Mouse (Mus musculus): ENCODE measurements around the gene Mical1. TPM values are rescaled to one million over a fixed set of nuclear protein-coding genes. Genes with fewer than 3 reads are reported as not detected.
A peak's percentile ranks its signal among the peaks of the same experiment; 100 is the strongest.

The Mical1 gene
- polyA plus RNA-seq, 1 experiment = 34.2 TPM

DNA sequence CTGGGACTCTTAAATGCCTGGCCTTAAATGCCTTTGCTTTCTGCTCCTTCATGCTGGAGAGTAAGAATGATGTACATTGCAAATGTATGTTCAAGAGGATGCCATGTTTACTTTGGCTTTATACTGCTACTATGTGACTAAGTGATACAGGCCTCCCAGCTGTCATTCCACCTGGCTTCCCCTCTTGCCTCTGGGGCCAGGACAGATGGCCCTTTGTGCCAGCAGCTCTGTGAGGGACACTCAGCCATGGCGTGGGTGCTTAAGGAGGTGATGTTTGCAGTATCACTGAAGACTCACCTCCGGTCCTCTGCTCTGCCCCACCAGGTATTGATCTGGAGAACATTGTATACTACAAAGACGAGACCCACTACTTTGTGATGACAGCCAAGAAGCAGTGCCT is 3.8 kb downstream of the Mical1 start:
- DNase-seq (ENCODE audit: low read depth) = no peak
- TF ChIP-seq CTCF (IDR thresholded peaks at IDR 0.05; ENCODE audit: borderline replicate concordance, extremely low read depth, insufficient read depth, insufficient read length) (no peak), POLR2A (IDR thresholded peaks at IDR 0.05; ENCODE audit: borderline replicate concordance, extremely low read depth, insufficient read depth, insufficient read length, poor library complexity, severe bottlenecking) (no peak)

- no peak for TF ChIP-seq CTCF (IDR thresholded peaks at IDR 0.05; ENCODE audit: borderline replicate concordance, extremely low read depth, insufficient read depth, insufficient read length)
- no peak for TF ChIP-seq POLR2A (IDR thresholded peaks at IDR 0.05; ENCODE audit: borderline replicate concordance, extremely low read depth, insufficient read depth, insufficient read length, poor library complexity, severe bottlenecking)
Observed at GRCm38 (mm10) chr10:41480938-41481880, 5.1 kb downstream of the Mical1 start.

DNA sequence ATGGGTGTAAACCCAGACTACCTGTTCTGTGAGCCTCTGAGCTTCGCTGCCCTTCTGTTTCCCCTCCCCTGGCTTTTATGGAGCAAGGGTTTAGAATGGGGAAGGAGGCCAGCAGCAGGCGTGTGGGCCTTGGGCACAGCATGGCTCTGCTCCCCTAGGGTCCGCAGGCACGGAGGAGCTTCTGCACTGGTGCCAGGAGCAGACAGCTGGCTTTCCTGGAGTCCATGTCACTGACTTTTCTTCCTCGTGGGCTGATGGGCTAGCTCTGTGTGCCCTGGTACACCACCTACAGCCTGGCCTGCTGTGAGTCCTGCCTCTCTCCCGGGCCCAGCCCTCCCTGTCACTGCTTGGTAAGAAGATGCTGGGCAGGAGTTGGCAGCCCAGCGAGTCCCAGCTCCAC is 6.3 kb downstream of the Mical1 start:
- DNase-seq (ENCODE audit: low read depth) = no peak
- TF ChIP-seq POLR2A (IDR thresholded peaks at IDR 0.05; ENCODE audit: borderline replicate concordance, extremely low read depth, insufficient read depth, insufficient read length, poor library complexity, severe bottlenecking) (no peak), CTCF (IDR thresholded peaks at IDR 0.05; ENCODE audit: borderline replicate concordance, extremely low read depth, insufficient read depth, insufficient read length) (no peak)

More at GRCm38 (mm10) chr10:41480938-41481880, 5.1 kb downstream of the Mical1 start:
- peak; percentile 41 for DNase-seq (ENCODE audit: low read depth)

DNA sequence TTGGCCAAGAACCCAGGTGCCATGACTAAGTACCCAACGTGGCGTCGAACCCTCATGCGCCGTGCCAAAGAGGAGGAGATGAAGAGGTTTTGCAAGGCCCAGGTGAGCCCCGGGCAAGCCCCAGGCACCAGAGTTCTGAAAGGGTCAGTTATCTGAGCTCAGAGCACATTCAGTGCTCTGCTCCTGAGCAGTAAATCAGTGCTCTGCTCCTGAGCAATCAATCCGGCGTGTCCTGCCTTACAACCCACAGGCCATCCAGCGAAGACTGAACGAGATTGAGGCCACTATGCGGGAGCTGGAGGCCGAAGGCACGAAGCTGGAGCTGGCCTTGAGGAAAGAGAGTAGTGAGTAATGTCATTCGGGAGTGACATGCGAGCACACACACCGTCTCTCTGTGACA is 9.7 kb downstream of the Mical1 start:
- no peak for TF ChIP-seq POLR2A (IDR thresholded peaks at IDR 0.05; ENCODE audit: borderline replicate concordance, extremely low read depth, insufficient read depth, insufficient read length, poor library complexity, severe bottlenecking)
- no peak for DNase-seq (ENCODE audit: low read depth)

GRCm38 (mm10) chr10:41486506-41487170 is 10.5 kb downstream of the Mical1 start:
- TF ChIP-seq POLR2A (IDR thresholded peaks at IDR 0.05; ENCODE audit: borderline replicate concordance, extremely low read depth, insufficient read depth, insufficient read length, poor library complexity, severe bottlenecking) (no peak), CTCF (IDR thresholded peaks at IDR 0.05; ENCODE audit: borderline replicate concordance, extremely low read depth, insufficient read depth, insufficient read length) (no peak)
- DNase-seq (ENCODE audit: low read depth) = no peak

DNA sequence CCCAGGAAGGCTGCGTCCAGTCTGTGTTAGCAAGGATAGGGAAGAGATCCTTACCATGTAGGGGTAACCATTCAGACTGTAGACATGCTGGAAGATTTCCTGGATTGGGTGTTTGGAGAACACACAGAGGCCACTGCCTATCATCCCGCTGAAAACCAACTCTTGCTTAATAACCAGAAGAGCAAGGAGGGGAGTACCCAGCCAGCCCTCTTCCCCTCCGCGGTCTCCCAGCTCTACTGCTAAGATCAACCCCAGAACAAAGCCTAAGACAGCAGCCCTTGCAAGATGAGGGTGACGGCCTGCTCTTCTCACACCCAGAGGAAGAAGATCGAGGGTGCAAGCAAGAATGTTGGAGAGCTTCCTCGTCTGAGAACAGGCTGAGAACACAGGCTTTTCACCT is 12.8 kb downstream of the Mical1 start:
- DNase-seq (ENCODE audit: low read depth) = no peak
- TF ChIP-seq POLR2A (IDR thresholded peaks at IDR 0.05; ENCODE audit: borderline replicate concordance, extremely low read depth, insufficient read depth, insufficient read length, poor library complexity, severe bottlenecking) = no peak
- no peak for TF ChIP-seq CTCF (IDR thresholded peaks at IDR 0.05; ENCODE audit: borderline replicate concordance, extremely low read depth, insufficient read depth, insufficient read length)

GRCm38 (mm10) chr10:41489294-41489693 is 13.2 kb downstream of the Mical1 start:
- TF ChIP-seq POLR2A (IDR thresholded peaks at IDR 0.05; ENCODE audit: borderline replicate concordance, extremely low read depth, insufficient read depth, insufficient read length, poor library complexity, severe bottlenecking) = no peak
- TF ChIP-seq CTCF (IDR thresholded peaks at IDR 0.05; ENCODE audit: borderline replicate concordance, extremely low read depth, insufficient read depth, insufficient read length) = no peak
- no peak for DNase-seq (ENCODE audit: low read depth)

DNA sequence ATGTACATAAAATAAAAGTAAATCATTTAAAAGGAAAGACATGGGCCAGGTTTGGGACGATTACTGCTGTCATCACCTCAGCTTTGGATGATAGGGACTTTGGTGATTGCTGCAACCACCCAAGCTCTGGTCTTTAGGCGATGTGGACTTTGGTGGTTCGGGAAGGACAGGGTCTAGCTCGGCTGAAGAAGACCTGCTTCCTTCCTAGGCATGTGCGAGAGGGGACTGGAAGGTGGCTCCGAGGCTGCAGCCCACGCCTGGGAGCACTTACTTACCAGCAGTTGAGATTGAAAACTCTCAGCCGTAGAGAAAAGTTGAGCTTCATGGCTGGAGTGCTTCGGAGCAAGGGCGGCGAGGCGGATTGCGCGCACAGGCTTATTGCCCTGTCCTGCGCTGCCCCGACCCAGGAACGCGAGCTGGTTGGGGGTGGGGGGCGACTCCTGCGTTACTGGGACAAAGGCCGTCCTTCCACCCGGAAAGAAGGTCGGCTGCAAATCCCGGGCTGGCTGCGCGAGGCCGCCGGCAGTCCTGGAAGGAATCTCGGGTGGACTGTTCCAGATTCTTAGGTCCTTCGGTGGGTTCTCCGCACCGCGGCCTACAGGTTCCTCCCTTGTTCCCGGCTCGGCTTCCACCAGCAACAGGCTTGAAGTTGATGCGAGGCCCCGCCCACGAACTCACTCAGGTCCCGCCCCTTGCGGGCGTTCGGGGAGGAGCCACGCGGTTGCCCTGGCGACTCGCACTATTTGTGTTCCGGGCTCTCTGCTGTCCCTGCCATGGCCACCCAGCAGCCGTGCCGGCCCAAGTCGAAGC is 13.8 kb downstream of the Mical1 start, which contains the start of the genes Smpd2 and Ppil6:
Gene Smpd2 (minus strand): TSS at position 662 of the 810 bp plus-strand sequence.
Gene Ppil6 (plus strand): TSS at position 732 of the 810 bp plus-strand sequence.
- DNase-seq (ENCODE audit: low read depth) = peak; percentile 97
- TF ChIP-seq CTCF (IDR thresholded peaks at IDR 0.05; ENCODE audit: borderline replicate concordance, extremely low read depth, insufficient read depth, insufficient read length) (no peak), POLR2A (IDR thresholded peaks at IDR 0.05; ENCODE audit: borderline replicate concordance, extremely low read depth, insufficient read depth, insufficient read length, poor library complexity, severe bottlenecking) (0 out of 2 replicates have a peak, but pooled peaks have one; percentile 6)

DNA sequence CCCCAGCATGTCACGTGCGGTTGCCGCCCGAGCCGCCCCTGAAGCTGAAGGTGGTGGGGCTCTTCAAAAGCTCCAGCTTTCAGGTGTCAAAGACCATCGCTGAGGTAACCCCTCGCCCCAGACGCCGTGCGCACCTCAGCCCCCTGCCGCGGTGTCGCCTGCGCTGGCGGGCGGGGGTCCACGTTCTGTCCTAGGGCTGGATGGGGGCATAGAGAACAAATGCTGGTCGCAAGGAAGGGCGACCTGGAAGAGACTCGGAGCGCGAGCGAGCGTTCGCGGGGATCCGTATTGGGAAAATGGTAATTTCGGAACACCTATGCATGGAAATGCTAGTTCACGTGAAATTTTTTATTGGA is 14.4 kb downstream of the Mical1 start:
- DNase-seq (ENCODE audit: low read depth) = no peak
- TF ChIP-seq CTCF (IDR thresholded peaks at IDR 0.05; ENCODE audit: borderline replicate concordance, extremely low read depth, insufficient read depth, insufficient read length) = no peak
- no peak for TF ChIP-seq POLR2A (IDR thresholded peaks at IDR 0.05; ENCODE audit: borderline replicate concordance, extremely low read depth, insufficient read depth, insufficient read length, poor library complexity, severe bottlenecking)

DNA sequence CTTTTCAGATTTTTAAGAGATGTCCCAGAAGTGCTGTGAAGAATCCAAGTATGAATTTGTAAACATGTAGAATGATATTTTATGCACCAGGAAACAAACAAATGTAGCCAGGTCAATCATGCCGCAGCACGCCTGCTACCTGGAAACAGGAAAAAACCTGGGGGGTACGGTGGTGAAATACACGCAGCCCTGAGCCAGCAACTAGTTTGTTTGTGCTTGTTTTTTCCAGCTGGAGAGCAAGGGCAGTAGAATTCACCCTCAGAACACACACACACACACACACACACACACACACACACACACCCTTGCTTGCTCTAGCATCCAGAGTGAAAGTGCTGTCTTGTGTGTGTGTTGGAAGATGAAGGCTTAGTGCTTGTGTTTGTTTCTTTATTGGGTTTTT is 15.0 kb downstream of the Mical1 start:
- DNase-seq (ENCODE audit: low read depth) = no peak
- TF ChIP-seq CTCF (IDR thresholded peaks at IDR 0.05; ENCODE audit: borderline replicate concordance, extremely low read depth, insufficient read depth, insufficient read length) (no peak), POLR2A (IDR thresholded peaks at IDR 0.05; ENCODE audit: borderline replicate concordance, extremely low read depth, insufficient read depth, insufficient read length, poor library complexity, severe bottlenecking) (no peak)

DNA sequence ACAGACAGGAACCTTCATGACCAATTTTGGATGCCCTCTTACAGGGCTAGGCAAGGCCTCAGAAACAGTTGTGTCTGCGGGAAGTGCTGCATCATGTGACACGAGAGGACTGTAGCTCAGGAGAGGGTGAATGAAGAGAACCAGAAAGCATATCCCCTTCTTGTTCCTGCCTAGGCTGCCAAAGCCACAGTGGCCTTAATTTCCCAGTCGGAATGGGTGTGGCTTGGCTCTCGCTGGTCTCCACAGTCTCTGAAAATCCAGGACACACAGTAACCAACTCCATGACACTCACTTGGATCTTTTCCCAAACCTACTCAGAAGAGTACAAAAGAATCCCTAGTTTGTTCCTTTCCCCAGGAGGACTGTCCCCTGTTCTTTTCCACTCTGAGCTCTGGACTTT is 24.8 kb downstream of the Mical1 start:
- no peak for TF ChIP-seq CTCF (IDR thresholded peaks at IDR 0.05; ENCODE audit: borderline replicate concordance, extremely low read depth, insufficient read depth, insufficient read length)
- no peak for TF ChIP-seq POLR2A (IDR thresholded peaks at IDR 0.05; ENCODE audit: borderline replicate concordance, extremely low read depth, insufficient read depth, insufficient read length, poor library complexity, severe bottlenecking)
- DNase-seq (ENCODE audit: low read depth) = peak; percentile 75
